Mouse (Mus musculus): ENCODE results near the gene Slc25a17.
A peak's percentile ranks its signal among the peaks of the same experiment; 100 is the strongest.

The Slc25a17 gene

GRCm38 (mm10) chr15:81360345-81361021 lies at the start of gene Slc25a17:
TSS of gene Slc25a17 (minus strand) at chr15:81360812.
- peak; percentile 92 for DNase-seq (ENCODE audit: low spot score)

GRCm38 (mm10) chr15:81408199-81408598 lies 47.6 kb upstream of the Slc25a17 start, which contains the start of gene Dnajb7:
TSS of gene Dnajb7 (minus strand) at chr15:81408299.
- no peak for DNase-seq (ENCODE audit: low spot score)

GRCm38 (mm10) chr15:81405008-81405407 lies 44.4 kb upstream of the Slc25a17 start:
- DNase-seq (ENCODE audit: low spot score), result no peak

- DNase-seq (ENCODE audit: low spot score), result peak; percentile 97
Observed at GRCm38 (mm10) chr15:81399638-81400315, 39.2 kb upstream of the Slc25a17 start, which contains the start of the genes St13 and Xpnpep3. TSS of gene St13 (minus strand) at chr15:81400077. TSS of gene Xpnpep3 (plus strand) at chr15:81400138.

GRCm38 (mm10) chr15:81399297-81399637 lies 38.7 kb upstream of the Slc25a17 start:
- no peak for DNase-seq (ENCODE audit: low spot score)

- DNase-seq (ENCODE audit: low spot score), result no peak
Observed at GRCm38 (mm10) chr15:81398189-81398588, 37.6 kb upstream of the Slc25a17 start.

GRCm38 (mm10) chr15:81394211-81394915 lies 33.8 kb upstream of the Slc25a17 start:
- DNase-seq (ENCODE audit: low spot score), result no peak

GRCm38 (mm10) chr15:81392997-81393396 lies 32.4 kb upstream of the Slc25a17 start:
- no peak for DNase-seq (ENCODE audit: low spot score)

- DNase-seq (ENCODE audit: low spot score), result no peak
Observed at GRCm38 (mm10) chr15:81386327-81386726, 25.7 kb upstream of the Slc25a17 start.

- no peak for DNase-seq (ENCODE audit: low spot score)
Observed at GRCm38 (mm10) chr15:81378845-81379244, 18.2 kb upstream of the Slc25a17 start.

GRCm38 (mm10) chr15:81374621-81375020 lies 14.0 kb upstream of the Slc25a17 start:
- DNase-seq (ENCODE audit: low spot score), result no peak

GRCm38 (mm10) chr15:81370356-81370755 lies 9.7 kb upstream of the Slc25a17 start:
- no peak for DNase-seq (ENCODE audit: low spot score)

GRCm38 (mm10) chr15:81368601-81369000 lies 8.0 kb upstream of the Slc25a17 start:
- no peak for DNase-seq (ENCODE audit: low spot score)

- no peak for DNase-seq (ENCODE audit: low spot score)
Observed at GRCm38 (mm10) chr15:81366241-81366640, 5.6 kb upstream of the Slc25a17 start.

GRCm38 (mm10) chr15:81365246-81365645 lies 4.6 kb upstream of the Slc25a17 start:
- no peak for DNase-seq (ENCODE audit: low spot score)

GRCm38 (mm10) chr15:81364271-81364670 lies 3.7 kb upstream of the Slc25a17 start:
- no peak for DNase-seq (ENCODE audit: low spot score)

- no peak for DNase-seq (ENCODE audit: low spot score)
Observed at GRCm38 (mm10) chr15:81362501-81362900, 1.9 kb upstream of the Slc25a17 start.

- DNase-seq (ENCODE audit: low spot score), result no peak
Observed at GRCm38 (mm10) chr15:81361417-81362015, 904 bp upstream of the Slc25a17 start.

- no peak for DNase-seq (ENCODE audit: low spot score)
Observed at GRCm38 (mm10) chr15:81361022-81361404, 401 bp upstream of the Slc25a17 start.

- DNase-seq (ENCODE audit: low spot score), result no peak
Observed at GRCm38 (mm10) chr15:81359421-81359820, 1.2 kb downstream of the Slc25a17 start.

GRCm38 (mm10) chr15:81358943-81359342 lies 1.7 kb downstream of the Slc25a17 start:
- no peak for DNase-seq (ENCODE audit: low spot score)

- DNase-seq (ENCODE audit: low spot score), result no peak
Observed at GRCm38 (mm10) chr15:81356946-81357345, 3.7 kb downstream of the Slc25a17 start.
